ENCODE assay signal across 8 mouse cellular contexts in genomic region chr2:116975091-116975600, GRCm38 (mm10).
A peak's percentile ranks its signal among the peaks of the same experiment; 100 is the strongest.
DNase-seq lines count a peak whose midpoint lies in the region; ATAC-seq and TF ChIP-seq lines count a peak whose summit lies in the region.

No protein-coding gene starts in this region.

- H3K27ac ChIP-seq in forebrain, embryonic 14.5 days (ENCODE audit: low read depth, low read length), result peak overlapping the region; percentile 98
- H3K27ac ChIP-seq in intestine, embryonic 14.5 days (ENCODE audit: low read depth), result peak overlapping the region; percentile 98
- peak overlapping the region; percentile 58 for H3K27ac ChIP-seq in liver, embryonic 13.5 days
- peak overlapping the region; percentile 87 for H3K27ac ChIP-seq in midbrain, postnatal 0 days (ENCODE audit: low read depth, low read length)

- H3K4me1 ChIP-seq in forebrain, embryonic 14.5 days (ENCODE audit: control insufficient read depth, insufficient read depth, low read length), result peaks cover 38% of the 10 kb centered on the region
- peaks cover 50% of the 10 kb centered on the region for H3K4me1 ChIP-seq in intestine, embryonic 14.5 days (replicated peaks; ENCODE audit: control insufficient read depth, insufficient read depth, low read length)
- H3K4me1 ChIP-seq in liver, embryonic 13.5 days (replicated peaks), result peaks cover 30% of the 10 kb centered on the region
- H3K4me1 ChIP-seq in midbrain, postnatal 0 days (ENCODE audit: insufficient read depth, low read length), result peaks cover 8% of the 10 kb centered on the region

- H3K4me2 ChIP-seq in forebrain, embryonic 14.5 days (ENCODE audit: low read length), result peak overlapping the region; percentile 71
- H3K4me2 ChIP-seq in intestine, embryonic 14.5 days (ENCODE audit: low read length), result peak overlapping the region; percentile 69
- H3K4me2 ChIP-seq in liver, embryonic 13.5 days, result peak overlapping the region; percentile 74
- peak overlapping the region; percentile 90 for H3K4me2 ChIP-seq in midbrain, postnatal 0 days (ENCODE audit: low read depth, low read length, poor library complexity, severe bottlenecking)

- H3K4me3 ChIP-seq in forebrain, embryonic 14.5 days (ENCODE audit: low read depth, low read length), result peak overlapping the region; percentile 47
- H3K4me3 ChIP-seq in intestine, embryonic 14.5 days (ENCODE audit: low read depth, low read length), result peak overlapping the region; percentile 49
- peak overlapping the region; percentile 57 for H3K4me3 ChIP-seq in liver, embryonic 13.5 days (replicated peaks)
- H3K4me3 ChIP-seq in midbrain, postnatal 0 days (ENCODE audit: low read depth, low read length), result peak overlapping the region; percentile 62

- H3K27me3 ChIP-seq in forebrain, embryonic 14.5 days (replicated peaks; ENCODE audit: control insufficient read depth, insufficient read depth, low read length), result no peaks in the 10 kb centered on the region
- no peaks in the 10 kb centered on the region for H3K27me3 ChIP-seq in intestine, embryonic 14.5 days (replicated peaks; ENCODE audit: control insufficient read depth, insufficient read depth, low read length)
- peaks cover 32% of the 10 kb centered on the region for H3K27me3 ChIP-seq in liver, embryonic 13.5 days
- no peaks in the 10 kb centered on the region for H3K27me3 ChIP-seq in midbrain, postnatal 0 days (ENCODE audit: insufficient read depth, low read length)

- WGBS in forebrain, embryonic 14.5 days, result under 1% methylated on average over 14 of the region's 14 CpGs
- WGBS in intestine, embryonic 14.5 days, result 2% methylated on average over 14 of the region's 14 CpGs
- WGBS in liver, embryonic 13.5 days (ENCODE audit: insufficient replicate concordance), result 3% methylated on average over 14 of the region's 14 CpGs
- 0% methylated on average over 14 of the region's 14 CpGs for WGBS in midbrain, postnatal 0 days

- H3K9ac ChIP-seq in forebrain, embryonic 14.5 days (ENCODE audit: low read length), result peak overlapping the region; percentile 92
- H3K9ac ChIP-seq in intestine, embryonic 14.5 days (ENCODE audit: low read length), result peak overlapping the region; percentile 88
- H3K9ac ChIP-seq in liver, embryonic 13.5 days, result peak overlapping the region; percentile 59
- peak overlapping the region; percentile 84 for H3K9ac ChIP-seq in midbrain, postnatal 0 days (replicated peaks; ENCODE audit: low read length, poor library complexity, severe bottlenecking)

- DNase-seq in right cerebral cortex, adult 18-20 months, result peak; percentile 62
- DNase-seq in right cerebral cortex, postnatal 36 days (ENCODE audit: low spot score in 2 of 2), result no peak
- DNase-seq in adrenal gland, postnatal 36 days, result peak; percentile 69 to 77
- DNase-seq in forebrain, embryonic 14.5 days (ENCODE audit: low spot score), result no peak
- no peak for DNase-seq in intestine, embryonic 14.5 days (ENCODE audit: low spot score)
- no peak for DNase-seq in liver, embryonic 13.5 days
- peak; percentile 70 for DNase-seq in midbrain, postnatal 0 days (ENCODE audit: low spot score)
- no peak for DNase-seq in embryo, embryonic 9.5 days (ENCODE audit: extremely low spot score)

- H3K36me3 ChIP-seq in forebrain, embryonic 14.5 days (ENCODE audit: control insufficient read depth, insufficient read depth, low read length), result no peaks in the 10 kb centered on the region
- no peaks in the 10 kb centered on the region for H3K36me3 ChIP-seq in intestine, embryonic 14.5 days (ENCODE audit: control insufficient read depth, insufficient read depth, low read length)
- H3K36me3 ChIP-seq in liver, embryonic 13.5 days, result no peaks in the 10 kb centered on the region
- H3K36me3 ChIP-seq in midbrain, postnatal 0 days (ENCODE audit: insufficient read depth, low read length), result no peaks in the 10 kb centered on the region

- no peaks in the 10 kb centered on the region for H3K9me3 ChIP-seq in forebrain, embryonic 14.5 days (replicated peaks; ENCODE audit: control insufficient read depth, low read length)
- H3K9me3 ChIP-seq in intestine, embryonic 14.5 days (ENCODE audit: control insufficient read depth, low read length), result no peaks in the 10 kb centered on the region
- H3K9me3 ChIP-seq in liver, embryonic 13.5 days (replicated peaks), result no peaks in the 10 kb centered on the region
- H3K9me3 ChIP-seq in midbrain, postnatal 0 days (ENCODE audit: low read length), result no peaks in the 10 kb centered on the region

- peak; percentile 22; the same call in 1 of the 2 replicates for TF ChIP-seq CTCF in midbrain, postnatal 0 days (IDR thresholded peaks at IDR 0.05)

- ATAC-seq in forebrain, embryonic 14.5 days, result no peak; the same call in 1 of the 2 replicates
- ATAC-seq in intestine, embryonic 14.5 days (replicated peaks; ENCODE audit: low FRiP score, low TSS enrichment, low read depth), result peak; percentile 13
- ATAC-seq in liver, embryonic 13.5 days (ENCODE audit: low read depth), result no peak
- ATAC-seq in midbrain, postnatal 0 days (ENCODE audit: low FRiP score), result peak; percentile 15

Comparison
In these comparisons a context has a peak if more than half of its experiments do, and no peak if none do; other contexts are left out.
1. DNase-seq: peak in right cerebral cortex, adult 18-20 months (single experiment), adrenal gland, postnatal 36 days (2 of 2) and midbrain, postnatal 0 days (single experiment); none in right cerebral cortex, postnatal 36 days (0 of 2), forebrain, embryonic 14.5 days (single experiment), intestine, embryonic 14.5 days (single experiment), liver, embryonic 13.5 days (single experiment) and embryo, embryonic 9.5 days (single experiment).
2. ATAC-seq: peak in intestine, embryonic 14.5 days (single experiment) and midbrain, postnatal 0 days (single experiment); none in forebrain, embryonic 14.5 days (single experiment) and liver, embryonic 13.5 days (single experiment).
3. Peak in every context shown above with its lines, with median percentiles within 50 percentile points of each other: H3K27ac ChIP-seq, H3K4me2 ChIP-seq, H3K4me3 ChIP-seq and H3K9ac ChIP-seq.